Mouse (Mus musculus) kidney, postnatal 0 days (tissue): Measurements from ENCODE around the gene Radil. TPM values are rescaled to one million over a fixed set of nuclear protein-coding genes. Genes with fewer than 3 reads are reported as not detected.

Source experiments
- ATAC-seq: fragments of 200-750 bp; cut with Nextera tagmentation; replicated peaks from 2 replicates; pipeline ENCODE4 v1.8.0; 2017; ENCODE audit warnings: low read depth, moderate number of reproducible peaks, moderate TSS enrichment, moderate library complexity; ENCODE audit not compliant: low FRiP score
- DNase-seq: peaks from one replicate; pipeline ENCODE4 v3.0.0-alpha.2; 2016; ENCODE audit warnings: low spot score
- H3K27ac ChIP-seq: fragments of 300-500 bp; sonication (generic); 2 replicates; pipeline ENCODE4 v1.5.1; 2014; ENCODE audit warnings: mild to moderate bottlenecking
- H3K27me3 ChIP-seq: fragments of 300-500 bp; sonication (generic); 2 replicates; pipeline ENCODE4 v1.6.1; 2014; ENCODE audit warnings: low read length, mixed read lengths; ENCODE audit not compliant: insufficient read depth
- H3K36me3 ChIP-seq: fragments of 300-500 bp; sonication (generic); 2 replicates; pipeline ENCODE4 v1.6.1; 2014; ENCODE audit warnings: low read length, mixed read lengths; ENCODE audit not compliant: insufficient read depth
- H3K4me1 ChIP-seq: fragments of 300-500 bp; sonication (generic); replicated peaks from 2 replicates; pipeline ENCODE4 v1.6.1; 2014; ENCODE audit warnings: antibody characterized with exemption, low read length, mixed read lengths; ENCODE audit not compliant: insufficient read depth
- H3K4me2 ChIP-seq: fragments of 300-500 bp; sonication (generic); 2 replicates; pipeline ENCODE4 v1.6.1; 2014; ENCODE audit warnings: mild to moderate bottlenecking, low read length, moderate library complexity, mixed read lengths
- H3K4me3 ChIP-seq: fragments of 300-500 bp; sonication (generic); replicated peaks from 2 replicates; pipeline ENCODE4 v1.5.1; 2014; ENCODE audit warnings: low read depth, low read length
- H3K9ac ChIP-seq: fragments of 300-500 bp; sonication (generic); 2 replicates; pipeline ENCODE4 v1.6.1; 2014; ENCODE audit warnings: low read depth, low read length
- H3K9me3 ChIP-seq: fragments of 300-500 bp; sonication (generic); replicated peaks from 2 replicates; pipeline ENCODE4 v1.6.1; 2016; ENCODE audit warnings: low read length, inconsistent platforms, mixed read lengths
- CTCF ChIP-seq: IDR thresholded peaks from 2 replicates; pipeline ENCODE4 v1.5.1; 2016; ENCODE audit warnings: antibody characterized with exemption, low read depth, mild to moderate bottlenecking, moderate library complexity
- WGBS: fragments of 180-500 bp; shearing (Covaris S2); extraction: QIAGEN DNeasy Blood & Tissue Kit; methylation state at CpG from one replicate; pipeline ENCODE4 v1.1.7; 2014; 5-methylcytosine and 5-hydroxymethylcytosine counted together
- polyA plus RNA-seq: library from polyadenylated mRNA; unstranded; fragments of >200 nt; fragmentation: Nextera tagmentation; extraction: Ambion mirVana; gene quantifications from 2 replicates; pipeline ENCODE4 v1.2.1, GENCODE M21; 2015

Radil gene
- polyA plus RNA-seq, 1 experiment from 2014 or later, result 0.61 TPM

DNA sequence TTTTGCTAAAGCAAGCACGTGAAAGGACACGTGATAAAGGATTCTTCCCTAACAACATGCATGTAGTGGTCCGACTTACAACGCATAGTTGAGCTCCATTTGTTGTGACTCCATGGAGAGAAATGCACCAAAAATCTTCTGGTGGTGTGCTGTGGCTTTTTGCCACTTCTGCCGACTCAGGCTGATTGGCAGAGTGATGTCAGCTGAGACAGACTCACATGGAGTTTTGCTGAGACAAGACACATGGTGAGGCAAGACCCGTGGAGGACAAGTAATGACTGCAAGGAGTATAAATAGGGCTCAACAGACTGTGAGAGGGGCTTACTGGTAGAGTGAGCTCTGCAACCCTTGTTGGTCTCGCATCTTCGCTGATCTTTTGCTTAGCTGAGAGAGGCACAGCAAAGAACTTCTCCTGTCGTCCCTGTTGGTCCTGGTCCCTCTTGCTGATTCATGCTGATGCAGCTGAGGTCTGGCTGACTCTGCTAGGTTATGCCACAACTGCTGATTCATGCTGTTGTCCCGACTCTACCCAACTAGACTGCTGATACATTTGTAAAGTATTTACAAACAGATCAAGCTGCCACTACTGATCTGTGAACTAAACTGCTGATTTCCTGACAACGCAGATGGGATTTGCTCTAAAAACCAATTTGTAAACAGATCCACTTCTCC, 29.6 kb downstream of the Radil start:
- 85% methylated on average over 11 of the region's 11 CpGs for WGBS

DNA sequence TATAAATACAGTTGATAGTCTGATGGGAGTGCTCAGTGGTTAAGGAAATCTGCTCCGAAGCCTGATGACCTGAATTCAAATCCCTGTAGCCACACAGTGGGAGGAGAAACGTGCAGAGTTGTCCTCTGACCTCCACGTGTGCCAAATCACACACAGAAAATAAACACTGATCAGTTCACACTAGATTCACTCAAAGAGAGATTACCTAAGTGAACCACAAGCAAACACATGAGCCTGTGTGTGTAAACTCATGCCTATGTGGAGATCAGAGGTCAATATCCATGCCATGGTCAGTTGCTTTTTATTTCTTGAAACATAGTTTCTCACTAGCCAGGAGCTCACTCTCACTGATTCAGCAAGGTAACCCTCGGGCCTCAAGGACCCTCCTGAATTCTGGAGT, 30.5 kb downstream of the Radil start:
- ATAC-seq, result no peak
- Histone ChIP-seq H3K4me2 (no peak overlapping the region), H3K27ac (no peak overlapping the region), H3K4me3 (no peak overlapping the region), H3K9ac (no peak overlapping the region), H3K4me1 (no peaks in the 10 kb centered on the region), H3K9me3 (0 out of 2 replicates have a peak, but pooled peaks cover 3% of the 10 kb centered on the region), H3K36me3 (no peaks in the 10 kb centered on the region), H3K27me3 (no peaks in the 10 kb centered on the region)
- TF ChIP-seq CTCF, result no peak
- 68% methylated on average over 4 of the region's 4 CpGs for WGBS
- no peak for DNase-seq

More for the DNA sequence above, 29.6 kb downstream of the Radil start:
- TF ChIP-seq CTCF, result no peak
- H3K36me3 ChIP-seq, result no peaks in the 10 kb centered on the region
- 0 out of 2 replicates have a peak, but pooled peaks cover 3% of the 10 kb centered on the region for H3K9me3 ChIP-seq
- H3K4me1 ChIP-seq, result no peaks in the 10 kb centered on the region
- no peak overlapping the region for H3K4me2 ChIP-seq
- DNase-seq, result no peak
- H3K9ac ChIP-seq, result no peak overlapping the region
- ATAC-seq, result no peak
- no peak overlapping the region for H3K27ac ChIP-seq
- no peaks in the 10 kb centered on the region for H3K27me3 ChIP-seq
- H3K4me3 ChIP-seq, result no peak overlapping the region

DNA sequence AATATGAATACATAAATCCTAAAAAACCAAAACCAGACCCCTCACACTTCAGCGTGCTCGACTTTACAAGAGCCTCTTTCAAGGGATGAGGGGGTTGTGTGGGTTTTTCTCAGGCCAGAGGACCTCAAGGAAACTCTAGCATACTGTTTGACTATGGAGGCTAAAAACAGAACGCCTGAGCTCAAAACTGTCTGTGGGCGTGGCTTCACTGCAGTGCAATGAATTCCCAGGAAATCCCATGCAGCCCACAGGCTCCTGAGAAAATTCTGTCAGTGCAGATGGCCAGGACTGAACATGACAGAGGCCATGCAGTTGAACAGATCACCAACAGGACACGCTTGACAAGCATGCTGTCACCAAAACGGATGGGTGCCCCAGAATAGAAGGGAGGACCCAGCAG, 31.9 kb downstream of the Radil start:
- Histone ChIP-seq H3K27me3 (no peaks in the 10 kb centered on the region), H3K4me3 (no peak overlapping the region), H3K4me1 (no peaks in the 10 kb centered on the region), H3K9ac (no peak overlapping the region), H3K36me3 (no peaks in the 10 kb centered on the region), H3K27ac (no peak overlapping the region), H3K9me3 (0 out of 2 replicates have a peak, but pooled peaks cover 3% of the 10 kb centered on the region), H3K4me2 (no peak overlapping the region)
- ATAC-seq (no peak), DNase-seq (no peak)
- TF ChIP-seq CTCF, result no peak
- WGBS, result 51% methylated on average over 6 of the region's 6 CpGs

DNA sequence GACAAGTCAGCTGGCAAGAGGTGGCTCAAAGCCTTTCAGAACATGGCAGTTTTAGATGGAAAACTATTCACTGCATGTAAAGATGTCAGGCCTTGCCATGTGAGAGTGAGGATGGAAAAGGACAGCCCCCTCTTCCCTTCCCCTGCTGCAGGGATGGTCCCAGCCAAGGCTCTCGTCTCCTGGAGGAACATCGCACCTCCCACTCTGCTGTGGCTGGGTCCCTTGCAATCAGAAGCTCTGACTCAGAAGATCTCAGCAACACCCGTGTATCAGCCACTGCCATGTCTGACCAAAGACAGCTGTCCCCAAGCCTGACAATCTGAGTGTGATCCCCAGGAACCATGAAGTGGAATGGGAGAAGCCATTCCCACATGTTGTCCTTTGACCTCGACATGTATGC, 38.8 kb downstream of the Radil start:
- Histone ChIP-seq H3K27me3 (no peaks in the 10 kb centered on the region), H3K27ac (no peak overlapping the region), H3K9me3 (no peaks in the 10 kb centered on the region), H3K4me1 (peaks cover 5% of the 10 kb centered on the region; the same call in 1 of the 2 replicates), H3K36me3 (no peaks in the 10 kb centered on the region), H3K4me2 (no peak overlapping the region), H3K9ac (no peak overlapping the region), H3K4me3 (no peak overlapping the region)
- WGBS, result 82% methylated on average over 4 of the region's 4 CpGs
- DNase-seq, result no peak
- no peak for TF ChIP-seq CTCF
- no peak for ATAC-seq

DNA sequence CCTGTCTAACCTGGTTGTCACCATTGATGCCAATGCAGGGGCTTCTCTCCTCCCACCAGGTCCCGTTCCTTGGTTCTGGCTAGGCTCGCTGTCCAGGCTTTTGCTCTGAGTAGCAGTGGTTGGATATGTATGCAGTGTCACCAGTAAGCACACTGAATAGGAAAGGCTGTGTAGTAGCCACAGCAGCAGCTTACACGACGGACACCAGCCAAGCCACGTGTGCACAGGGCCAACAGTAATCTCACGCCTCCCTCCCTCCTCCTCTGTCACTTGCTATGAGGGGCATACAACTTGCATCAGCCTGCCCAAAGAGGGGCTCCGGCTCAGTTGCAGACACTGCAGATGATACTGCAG, 40.9 kb downstream of the Radil start:
- H3K4me1 ChIP-seq, result peaks cover 5% of the 10 kb centered on the region; the same call in 1 of the 2 replicates
- ATAC-seq, result no peak
- no peak overlapping the region for H3K27ac ChIP-seq
- H3K9me3 ChIP-seq, result no peaks in the 10 kb centered on the region
- no peak overlapping the region for H3K4me3 ChIP-seq
- no peak overlapping the region for H3K4me2 ChIP-seq
- TF ChIP-seq CTCF, result no peak
- H3K27me3 ChIP-seq, result no peaks in the 10 kb centered on the region
- H3K9ac ChIP-seq, result no peak overlapping the region
- H3K36me3 ChIP-seq, result no peaks in the 10 kb centered on the region
- 69% methylated on average over 7 of the region's 7 CpGs for WGBS
- no peak for DNase-seq

DNA sequence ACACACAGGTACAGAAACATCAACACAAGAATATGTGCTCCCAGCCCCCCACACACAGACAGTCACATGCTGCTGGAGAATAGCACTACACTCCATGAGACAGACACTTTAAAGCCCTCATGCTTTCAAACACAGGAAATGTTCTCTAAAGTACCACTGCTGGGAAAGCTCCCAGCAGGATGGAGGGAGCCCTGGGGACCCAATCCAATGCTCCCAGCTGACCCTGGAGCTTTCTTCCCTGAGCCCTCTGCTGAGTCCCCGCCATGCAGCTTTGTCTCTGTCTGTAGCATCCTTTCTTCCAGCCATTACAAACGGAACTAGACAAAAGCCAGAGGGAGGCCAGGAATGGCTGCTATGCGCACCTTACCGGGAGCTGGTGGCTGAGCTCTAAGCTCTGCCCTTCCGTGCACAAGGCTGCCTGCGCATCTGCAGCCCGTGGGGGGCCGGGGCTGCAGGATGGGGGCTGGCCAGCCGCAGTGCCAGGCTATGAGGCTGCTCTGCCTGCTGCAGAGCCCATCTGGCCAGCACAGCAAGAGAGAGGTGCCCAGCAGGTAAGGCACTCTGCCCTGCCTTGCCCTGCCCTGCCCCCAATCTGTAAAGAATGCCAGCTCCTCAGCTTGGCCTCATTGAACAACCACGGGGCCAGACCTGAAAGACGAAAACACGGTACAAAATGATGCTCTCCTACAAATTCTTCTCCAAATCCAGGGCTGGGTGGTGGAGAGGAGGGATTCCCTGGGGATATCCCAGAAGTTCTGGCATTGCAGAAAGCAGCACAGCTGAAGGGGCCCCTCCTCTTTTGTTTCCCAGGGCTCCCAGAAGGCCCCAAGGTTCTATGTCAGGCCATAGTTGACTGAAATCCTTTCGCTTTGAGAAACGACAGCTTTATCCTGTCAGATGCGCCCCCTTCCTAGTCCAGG, 41.5 kb downstream of the Radil start:
- DNase-seq (peak; percentile 38), ATAC-seq (no peak)
- no peak overlapping the region for H3K27ac ChIP-seq
- no peak overlapping the region for H3K4me3 ChIP-seq
- H3K27me3 ChIP-seq, result no peaks in the 10 kb centered on the region
- no peak overlapping the region for H3K9ac ChIP-seq
- TF ChIP-seq CTCF, result no peak
- peaks cover 5% of the 10 kb centered on the region; the same call in 1 of the 2 replicates for H3K4me1 ChIP-seq
- 30% methylated on average over 15 of the region's 15 CpGs for WGBS
- H3K36me3 ChIP-seq, result no peaks in the 10 kb centered on the region
- no peaks in the 10 kb centered on the region for H3K9me3 ChIP-seq
- H3K4me2 ChIP-seq, result no peak overlapping the region
